Mouse (Mus musculus): ENCODE results near the gene Gli2. TPM values are rescaled to one million over a fixed set of nuclear protein-coding genes. Genes with fewer than 3 reads are reported as not detected.
A peak's percentile ranks its signal among the peaks of the same experiment; 100 is the strongest.

Gli2 gene
- polyA plus RNA-seq, 1 experiment from 2014 or later = 12.2 TPM

GRCm38 (mm10) chr1:118810336-118810735 lies 243.1 kb downstream of the Gli2 start:
- no peaks in the 10 kb centered on the region for H3K36me3 ChIP-seq (ENCODE audit: control insufficient read depth, insufficient read depth, low read length)
- no peak overlapping the region for H3K9ac ChIP-seq (ENCODE audit: low read length)
- H3K4me1 ChIP-seq (ENCODE audit: control insufficient read depth, insufficient read depth, low read length) = no peaks in the 10 kb centered on the region
- no peak overlapping the region for H3K27ac ChIP-seq (ENCODE audit: low read depth, low read length)
- H3K27me3 ChIP-seq (ENCODE audit: control insufficient read depth, insufficient read depth, low read length) = no peaks in the 10 kb centered on the region
- 74% methylated on average over 4 of the region's 4 CpGs for WGBS
- ATAC-seq (ENCODE audit: insufficient read depth, low FRiP score, low TSS enrichment) (no peak), DNase-seq (ENCODE audit: low spot score) (no peak)
- no peaks in the 10 kb centered on the region for H3K9me3 ChIP-seq (ENCODE audit: control insufficient read depth, low read length)
- no peak overlapping the region for H3K4me2 ChIP-seq (ENCODE audit: low read depth)
- no peak overlapping the region for H3K4me3 ChIP-seq (ENCODE audit: low read depth, low read length)

GRCm38 (mm10) chr1:118806727-118807126 lies 246.7 kb downstream of the Gli2 start:
- ATAC-seq (ENCODE audit: insufficient read depth, low FRiP score, low TSS enrichment) (no peak), DNase-seq (ENCODE audit: low spot score) (no peak)
- H3K9me3 ChIP-seq (ENCODE audit: control insufficient read depth, low read length) = no peaks in the 10 kb centered on the region
- H3K9ac ChIP-seq (ENCODE audit: low read length) = no peak overlapping the region
- H3K36me3 ChIP-seq (ENCODE audit: control insufficient read depth, insufficient read depth, low read length) = no peaks in the 10 kb centered on the region
- no peak overlapping the region for H3K4me2 ChIP-seq (ENCODE audit: low read depth)
- H3K27me3 ChIP-seq (ENCODE audit: control insufficient read depth, insufficient read depth, low read length) = no peaks in the 10 kb centered on the region
- 94% methylated on average over 3 of the region's 3 CpGs for WGBS
- H3K4me1 ChIP-seq (ENCODE audit: control insufficient read depth, insufficient read depth, low read length) = no peaks in the 10 kb centered on the region
- H3K27ac ChIP-seq (ENCODE audit: low read depth, low read length) = no peak overlapping the region
- H3K4me3 ChIP-seq (ENCODE audit: low read depth, low read length) = no peak overlapping the region

GRCm38 (mm10) chr1:118802166-118802565 lies 251.3 kb downstream of the Gli2 start:
- no peak overlapping the region for H3K9ac ChIP-seq (ENCODE audit: low read length)
- no peaks in the 10 kb centered on the region for H3K4me1 ChIP-seq (ENCODE audit: control insufficient read depth, insufficient read depth, low read length)
- no peak overlapping the region for H3K27ac ChIP-seq (ENCODE audit: low read depth, low read length)
- no peaks in the 10 kb centered on the region for H3K36me3 ChIP-seq (ENCODE audit: control insufficient read depth, insufficient read depth, low read length)
- H3K27me3 ChIP-seq (ENCODE audit: control insufficient read depth, insufficient read depth, low read length) = no peaks in the 10 kb centered on the region
- no peak overlapping the region for H3K4me2 ChIP-seq (ENCODE audit: low read depth)
- DNase-seq (ENCODE audit: low spot score) (no peak), ATAC-seq (ENCODE audit: insufficient read depth, low FRiP score, low TSS enrichment) (no peak)
- H3K9me3 ChIP-seq (ENCODE audit: control insufficient read depth, low read length) = no peaks in the 10 kb centered on the region
- 82% methylated on average over 5 of the region's 5 CpGs for WGBS
- no peak overlapping the region for H3K4me3 ChIP-seq (ENCODE audit: low read depth, low read length)

GRCm38 (mm10) chr1:118799322-118800116 lies 253.9 kb downstream of the Gli2 start:
- Histone ChIP-seq H3K36me3 (ENCODE audit: control insufficient read depth, insufficient read depth, low read length) (no peaks in the 10 kb centered on the region), H3K27me3 (ENCODE audit: control insufficient read depth, insufficient read depth, low read length) (no peaks in the 10 kb centered on the region), H3K4me1 (ENCODE audit: control insufficient read depth, insufficient read depth, low read length) (0 out of 2 replicates have a peak, but pooled peaks cover 3% of the 10 kb centered on the region), H3K4me3 (ENCODE audit: low read depth, low read length) (no peak overlapping the region), H3K9ac (ENCODE audit: low read length) (no peak overlapping the region), H3K27ac (ENCODE audit: low read depth, low read length) (no peak overlapping the region), H3K9me3 (ENCODE audit: control insufficient read depth, low read length) (no peaks in the 10 kb centered on the region), H3K4me2 (ENCODE audit: low read depth) (no peak overlapping the region)
- no peak for ATAC-seq (ENCODE audit: insufficient read depth, low FRiP score, low TSS enrichment)
- WGBS = 54% methylated on average over 7 of the region's 7 CpGs
- no peak for DNase-seq (ENCODE audit: low spot score)

- Histone ChIP-seq H3K9ac (ENCODE audit: low read length) (no peak overlapping the region), H3K4me2 (ENCODE audit: low read depth) (no peak overlapping the region), H3K4me3 (ENCODE audit: low read depth, low read length) (no peak overlapping the region), H3K4me1 (ENCODE audit: control insufficient read depth, insufficient read depth, low read length) (0 out of 2 replicates have a peak, but pooled peaks cover 3% of the 10 kb centered on the region), H3K27me3 (ENCODE audit: control insufficient read depth, insufficient read depth, low read length) (no peaks in the 10 kb centered on the region), H3K27ac (ENCODE audit: low read depth, low read length) (no peak overlapping the region), H3K36me3 (ENCODE audit: control insufficient read depth, insufficient read depth, low read length) (no peaks in the 10 kb centered on the region), H3K9me3 (ENCODE audit: control insufficient read depth, low read length) (no peaks in the 10 kb centered on the region)
- ATAC-seq (ENCODE audit: insufficient read depth, low FRiP score, low TSS enrichment) (peak; percentile 77), DNase-seq (ENCODE audit: low spot score) (peak; percentile 40)
- 78% methylated on average over 18 of the region's 18 CpGs for WGBS
These were observed 257.8 kb downstream of the Gli2 start for GRCm38 (mm10) chr1:118795415-118796167.

- 81% methylated on average over 2 of the region's 2 CpGs for WGBS
- H3K4me2 ChIP-seq (ENCODE audit: low read depth) = no peak overlapping the region
- no peak for ATAC-seq (ENCODE audit: insufficient read depth, low FRiP score, low TSS enrichment)
These were observed 263.5 kb downstream of the Gli2 start for GRCm38 (mm10) chr1:118789871-118790270.

GRCm38 (mm10) chr1:118789468-118789867 lies 264.0 kb downstream of the Gli2 start:
- no peak overlapping the region for H3K4me2 ChIP-seq (ENCODE audit: low read depth)
- no peaks in the 10 kb centered on the region for H3K4me1 ChIP-seq (ENCODE audit: control insufficient read depth, insufficient read depth, low read length)
- no peak overlapping the region for H3K9ac ChIP-seq (ENCODE audit: low read length)
- no peak for ATAC-seq (ENCODE audit: insufficient read depth, low FRiP score, low TSS enrichment)
- no peak overlapping the region for H3K4me3 ChIP-seq (ENCODE audit: low read depth, low read length)
- no peaks in the 10 kb centered on the region for H3K9me3 ChIP-seq (ENCODE audit: control insufficient read depth, low read length)
- H3K36me3 ChIP-seq (ENCODE audit: control insufficient read depth, insufficient read depth, low read length) = no peaks in the 10 kb centered on the region
- H3K27ac ChIP-seq (ENCODE audit: low read depth, low read length) = no peak overlapping the region
- 76% methylated on average over 3 of the region's 3 CpGs for WGBS
- H3K27me3 ChIP-seq (ENCODE audit: control insufficient read depth, insufficient read depth, low read length) = no peaks in the 10 kb centered on the region
- DNase-seq (ENCODE audit: low spot score) = no peak

More at GRCm38 (mm10) chr1:118789871-118790270, 263.5 kb downstream of the Gli2 start:
- no peak overlapping the region for H3K4me3 ChIP-seq (ENCODE audit: low read depth, low read length)
- H3K4me1 ChIP-seq (ENCODE audit: control insufficient read depth, insufficient read depth, low read length) = no peaks in the 10 kb centered on the region
- H3K36me3 ChIP-seq (ENCODE audit: control insufficient read depth, insufficient read depth, low read length) = no peaks in the 10 kb centered on the region
- H3K27ac ChIP-seq (ENCODE audit: low read depth, low read length) = no peak overlapping the region
- H3K9ac ChIP-seq (ENCODE audit: low read length) = no peak overlapping the region
- no peaks in the 10 kb centered on the region for H3K9me3 ChIP-seq (ENCODE audit: control insufficient read depth, low read length)
- no peak for DNase-seq (ENCODE audit: low spot score)
- H3K27me3 ChIP-seq (ENCODE audit: control insufficient read depth, insufficient read depth, low read length) = no peaks in the 10 kb centered on the region

GRCm38 (mm10) chr1:118788813-118789212 lies 264.6 kb downstream of the Gli2 start:
- DNase-seq (ENCODE audit: low spot score) = no peak
- WGBS = 80% methylated on average over 5 of the region's 5 CpGs
- H3K4me1 ChIP-seq (ENCODE audit: control insufficient read depth, insufficient read depth, low read length) = no peaks in the 10 kb centered on the region

More at GRCm38 (mm10) chr1:118788813-118789212, 264.6 kb downstream of the Gli2 start:
- Histone ChIP-seq H3K27ac (ENCODE audit: low read depth, low read length) (no peak overlapping the region), H3K27me3 (ENCODE audit: control insufficient read depth, insufficient read depth, low read length) (no peaks in the 10 kb centered on the region), H3K4me2 (ENCODE audit: low read depth) (no peak overlapping the region), H3K9me3 (ENCODE audit: control insufficient read depth, low read length) (no peaks in the 10 kb centered on the region), H3K9ac (ENCODE audit: low read length) (no peak overlapping the region), H3K4me3 (ENCODE audit: low read depth, low read length) (no peak overlapping the region), H3K36me3 (ENCODE audit: control insufficient read depth, insufficient read depth, low read length) (no peaks in the 10 kb centered on the region)
- no peak for ATAC-seq (ENCODE audit: insufficient read depth, low FRiP score, low TSS enrichment)

Measured in neural tube, embryonic 11.5 days (tissue).